Mouse (Mus musculus) naive thymus-derived CD4-positive, alpha-beta T cell, adult 2 months (primary cell): Measurements from ENCODE around the gene Nsd2.
"Not testable (repeated sequence)": the region's sequence is repeated elsewhere in the genome, so short reads cannot be mapped to it uniquely, and the experiment has no call there.

Source experiments
- DNase-seq: peaks from one replicate; pipeline ENCODE4 v3.0.0-alpha.2; 2011; ENCODE audit warnings: low read depth

Gene Nsd2

DNA sequence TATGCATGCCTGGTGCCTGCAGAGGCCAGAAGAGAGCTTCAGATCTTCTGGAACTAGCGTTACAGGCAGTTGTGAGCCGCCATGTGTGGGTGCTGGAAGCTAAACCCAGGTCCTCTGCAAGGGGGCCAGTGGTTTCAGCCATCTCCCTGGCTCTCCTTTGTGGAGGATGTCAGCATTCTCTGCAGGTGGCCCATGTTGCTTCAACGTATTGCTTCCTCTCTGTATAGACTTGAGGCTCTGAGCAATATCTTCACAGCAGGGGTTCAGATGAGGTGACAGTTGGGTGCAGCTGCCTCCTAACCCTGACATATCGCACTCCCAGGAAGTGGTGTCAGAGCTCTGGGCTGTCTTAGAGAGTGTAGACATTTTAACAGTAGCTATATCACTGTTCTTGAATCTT, 30.9 kb downstream of the Nsd2 start:
- DNase-seq = no peak

- DNase-seq = no peak
Measured at GRCm38 (mm10) chr5:33853086-33853485, 32.6 kb downstream of the Nsd2 start.

DNA sequence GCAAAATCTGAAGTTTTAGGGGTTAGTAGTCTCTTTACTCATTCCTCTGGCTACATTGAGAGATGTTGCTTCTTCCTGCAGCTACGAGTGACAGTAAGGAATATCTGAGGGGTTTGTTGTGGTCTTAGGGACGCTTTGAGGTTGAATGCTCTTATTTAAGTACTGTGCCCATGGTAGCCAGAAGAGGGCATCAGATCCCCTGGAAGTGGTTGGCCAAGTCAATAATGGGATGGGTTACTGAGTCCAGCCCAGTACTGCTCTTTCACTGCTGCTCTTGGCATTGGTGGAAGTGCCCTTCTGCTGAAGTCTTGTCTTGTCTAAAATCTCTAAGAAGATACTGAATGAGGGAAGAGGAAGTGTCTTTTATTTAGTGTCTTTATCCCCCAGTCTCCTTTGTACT, 33.5 kb downstream of the Nsd2 start:
- peak; percentile 26 for DNase-seq

- no peak for DNase-seq
Measured at GRCm38 (mm10) chr5:33857693-33858092, 37.2 kb downstream of the Nsd2 start.

GRCm38 (mm10) chr5:33875472-33875871, 54.9 kb downstream of the Nsd2 start:
- DNase-seq = no peak

DNA sequence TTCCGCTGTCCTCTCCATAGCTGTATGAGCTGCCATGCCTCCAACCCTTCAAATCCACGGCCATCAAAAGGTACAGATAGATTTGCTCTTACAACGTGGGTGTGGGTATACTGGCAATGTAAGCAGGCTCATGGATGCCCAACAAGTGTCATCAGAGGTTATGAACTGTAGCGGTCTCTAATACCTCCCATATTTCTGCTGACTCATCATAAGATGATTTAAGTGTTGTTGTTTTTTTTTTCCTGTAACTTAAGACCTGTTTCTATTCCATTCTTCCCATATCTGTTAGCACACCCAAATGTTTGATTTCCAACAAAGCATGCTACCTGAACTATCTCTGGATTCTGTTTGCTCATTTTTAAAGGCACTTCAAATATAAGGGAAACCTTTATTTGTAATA, 60.6 kb downstream of the Nsd2 start:
- DNase-seq = no peak

GRCm38 (mm10) chr5:33893406-33893805, 72.9 kb downstream of the Nsd2 start:
- DNase-seq = no peak

DNA sequence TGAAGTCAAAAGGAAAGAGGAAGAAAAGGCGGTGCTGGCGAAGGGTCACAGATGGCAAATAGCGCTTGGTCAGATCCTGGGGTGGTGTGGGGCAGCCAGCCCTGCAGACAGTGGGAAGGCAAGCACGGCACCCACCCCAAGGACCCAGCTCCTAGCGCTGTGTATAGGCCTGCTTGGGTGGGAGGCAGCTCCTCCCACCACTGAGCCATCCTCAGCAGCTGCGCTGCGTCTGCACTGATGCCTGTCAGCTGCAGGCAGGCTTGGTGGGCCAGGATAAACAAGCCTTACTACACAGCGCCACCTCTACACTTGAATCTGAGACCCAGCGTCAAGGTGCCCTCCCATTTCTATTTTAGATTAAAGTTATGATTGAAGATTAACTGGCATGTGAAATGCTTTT, 74.6 kb downstream of the Nsd2 start:
- DNase-seq = no peak

DNA sequence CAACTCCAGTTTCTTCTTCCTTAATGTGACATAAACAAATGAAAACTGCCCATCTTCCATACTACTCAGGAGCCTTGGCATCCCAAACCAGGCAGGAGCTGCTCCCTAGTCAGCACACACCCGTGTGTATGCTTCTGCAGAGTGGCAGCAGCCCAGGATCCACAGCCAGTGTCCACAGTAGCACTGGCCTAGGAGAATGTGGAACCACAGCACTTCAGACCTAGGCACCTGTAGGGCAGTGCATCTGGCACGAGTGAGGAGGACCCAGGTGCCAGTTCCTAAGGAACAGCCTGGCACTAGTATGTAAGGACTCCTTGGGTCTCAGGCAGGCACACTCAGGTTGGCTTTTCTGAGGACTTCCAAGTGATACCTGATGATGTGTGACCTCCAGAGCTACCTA, 76.6 kb downstream of the Nsd2 start:
- DNase-seq = no peak

DNA sequence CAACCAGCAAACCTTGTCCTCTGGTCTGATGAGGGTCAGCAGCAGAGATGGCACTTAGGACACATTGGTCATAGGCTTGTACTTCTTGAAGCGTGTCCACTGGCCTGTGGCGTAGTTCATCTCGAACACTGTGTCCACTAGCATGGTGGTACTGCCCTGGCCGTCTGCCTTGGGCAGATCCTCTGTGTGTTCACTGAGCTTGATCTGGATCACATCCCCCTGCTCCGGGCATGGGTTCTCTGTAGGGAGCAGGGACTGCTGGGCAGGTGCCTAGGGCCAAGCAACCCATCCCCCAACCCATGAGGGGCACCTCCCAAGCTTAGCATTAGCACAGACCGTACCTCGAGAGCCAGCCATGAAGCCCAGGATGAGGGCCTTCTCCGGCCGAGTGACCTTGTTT, 78.1 kb downstream of the Nsd2 start:
- no peak for DNase-seq

- DNase-seq = no peak
Measured at GRCm38 (mm10) chr5:33899245-33899644, 78.7 kb downstream of the Nsd2 start.

- no peak for DNase-seq
Measured at GRCm38 (mm10) chr5:33900101-33900500, 79.6 kb downstream of the Nsd2 start.

GRCm38 (mm10) chr5:33900701-33901263, 80.3 kb downstream of the Nsd2 start:
- DNase-seq = no peak

DNA sequence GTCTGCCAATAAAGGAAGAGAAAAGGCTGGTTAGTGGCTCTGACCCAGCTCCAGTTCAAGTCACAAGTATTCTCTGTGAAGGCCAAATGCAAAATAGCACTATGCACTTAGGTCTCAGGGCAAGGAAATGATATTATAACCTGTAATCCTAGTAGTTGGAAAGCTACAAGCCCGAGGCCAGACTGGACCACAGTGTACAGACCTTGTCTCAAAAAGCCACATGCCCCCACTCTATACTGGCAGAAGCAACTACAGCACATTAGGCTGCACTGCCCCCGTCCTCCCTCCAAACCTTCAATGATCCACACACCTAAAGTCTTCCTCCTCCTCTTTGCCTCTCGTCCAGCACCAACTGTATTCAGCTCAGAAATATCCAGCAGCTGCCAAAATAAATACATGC, 80.8 kb downstream of the Nsd2 start:
- no peak for DNase-seq

DNA sequence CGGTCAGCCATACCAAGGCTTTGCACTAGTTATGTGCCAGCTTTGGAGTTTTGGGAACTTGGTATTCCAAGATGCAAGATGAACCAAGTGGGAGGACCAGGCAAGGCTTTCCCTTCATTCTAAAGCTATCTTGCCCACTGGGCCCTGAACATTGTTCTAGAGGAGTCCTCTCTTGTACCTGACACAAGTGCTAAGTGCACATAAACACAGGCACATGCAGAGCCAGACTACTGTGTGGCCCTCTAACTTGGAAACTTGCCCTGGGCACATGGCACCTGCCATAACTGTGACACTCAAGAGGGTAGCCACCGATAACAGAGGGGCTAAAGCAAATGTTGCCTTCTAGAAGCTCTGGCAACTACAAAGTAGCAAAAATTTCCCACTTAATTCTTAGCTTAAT, 82.2 kb downstream of the Nsd2 start:
- DNase-seq = no peak

- DNase-seq = no peak
Measured at GRCm38 (mm10) chr5:33903176-33903575, 82.7 kb downstream of the Nsd2 start.

DNA sequence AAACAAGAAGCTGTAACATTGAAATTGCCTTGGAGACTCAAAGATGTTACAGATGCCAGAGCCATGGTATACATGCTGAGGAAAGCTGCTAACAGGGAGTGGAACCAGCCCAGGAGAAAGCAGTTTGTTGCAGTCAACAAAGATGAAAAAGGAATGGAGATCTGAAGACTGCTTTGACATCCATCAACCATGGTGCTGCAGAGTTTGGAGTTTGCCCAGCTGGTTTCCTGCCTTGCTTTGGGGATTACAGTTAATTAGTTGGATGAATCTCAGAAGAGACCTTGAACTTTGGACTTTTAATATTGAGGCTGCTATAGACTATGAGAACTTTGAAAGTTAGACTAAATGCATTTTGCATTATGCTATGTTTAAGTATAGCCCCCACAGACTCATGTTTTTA, 94.5 kb downstream of the Nsd2 start:
- DNase-seq = not testable (repeated sequence)

GRCm38 (mm10) chr5:33916616-33917015, 96.1 kb downstream of the Nsd2 start:
- DNase-seq = not testable (repeated sequence)

- no peak for DNase-seq
Measured at GRCm38 (mm10) chr5:33919466-33919865, 98.9 kb downstream of the Nsd2 start.

GRCm38 (mm10) chr5:33920037-33920436, 99.5 kb downstream of the Nsd2 start:
- DNase-seq = no peak

DNA sequence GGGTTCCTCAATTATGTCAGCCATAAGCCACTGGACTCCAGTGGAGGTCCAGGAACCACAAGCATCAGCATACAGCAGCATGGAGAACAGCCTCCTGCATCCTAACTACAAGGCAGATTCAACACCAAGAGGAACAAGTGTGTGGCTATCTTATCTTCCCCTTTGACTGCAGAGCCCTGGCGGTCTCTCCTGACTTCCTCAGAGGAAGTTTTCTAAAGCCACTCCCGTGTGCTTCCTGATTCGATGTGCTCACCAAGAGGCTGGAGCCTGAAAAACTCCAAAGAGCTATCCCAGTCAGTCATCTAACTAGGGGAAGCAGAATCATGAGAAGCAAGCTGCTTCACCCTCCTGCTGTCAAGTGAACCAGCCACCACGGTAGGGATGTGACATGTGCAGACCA, 100.4 kb downstream of the Nsd2 start:
- DNase-seq = no peak

GRCm38 (mm10) chr5:33921486-33922235, 101.1 kb downstream of the Nsd2 start:
- no peak for DNase-seq

DNA sequence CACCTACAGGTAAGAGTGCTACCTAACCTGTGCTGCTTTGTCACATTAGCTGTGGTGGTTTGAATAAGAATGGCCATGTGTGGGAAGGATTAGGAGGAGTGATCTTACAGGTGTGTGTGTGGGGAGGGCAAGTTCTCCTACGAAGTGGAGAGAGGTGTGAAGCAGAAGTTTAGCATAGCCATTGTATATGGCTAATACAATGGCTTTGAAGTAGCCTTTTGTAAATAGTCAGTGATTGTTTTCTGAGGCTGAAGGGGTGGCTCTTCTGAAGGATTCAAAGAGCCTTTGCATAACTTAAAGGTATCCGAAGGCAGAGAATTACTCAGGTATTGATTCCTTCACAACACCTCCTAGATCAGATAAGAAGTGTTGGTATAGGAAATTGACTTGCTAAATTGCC, 102.0 kb downstream of the Nsd2 start:
- DNase-seq = no peak

DNA sequence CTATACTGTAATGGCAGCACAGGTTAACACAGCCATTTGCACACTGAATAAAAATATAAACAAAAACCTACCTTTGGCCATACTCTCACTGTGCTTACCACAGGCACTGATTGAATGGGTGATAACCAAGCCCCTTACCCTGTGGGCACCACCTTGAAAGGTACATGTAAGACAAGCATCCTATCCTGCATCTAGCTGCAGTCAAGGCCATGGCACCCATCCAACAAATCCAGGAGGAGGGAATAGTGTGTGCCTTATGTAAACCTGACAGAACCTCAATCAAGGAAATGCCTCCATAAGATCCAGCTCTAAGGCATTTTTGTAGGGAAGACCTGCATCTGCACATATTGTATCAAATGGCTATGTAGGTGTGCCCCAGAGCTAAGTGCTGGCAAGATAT, 105.6 kb downstream of the Nsd2 start:
- DNase-seq = no peak
